Mouse (Mus musculus) heart, postnatal 14 days (tissue): ENCODE data around the gene Ambra1. TPM values are rescaled to one million over a fixed set of nuclear protein-coding genes. Genes with fewer than 3 reads are reported as not detected.

Experiments
- DNase-seq, 2 experiments: peaks; one replicate each; pipeline ENCODE4 v3.0.0; 2021 to 2022
- intact Hi-C: fragments of 180-260 bp; cut with DNase I; formaldehyde crosslinking; loops from one replicate; pipeline ENCODE4 v1.15.1; 2025
- total RNA-seq, 2 experiments: library from RNA; stranded (reverse); gene quantifications; 2 replicates each; pipeline ENCODE4 v1.2.3; 2021

Gene Ambra1
- total RNA-seq, 2 experiments from 2014 or later, result 19.4 to 19.6 TPM

DNA sequence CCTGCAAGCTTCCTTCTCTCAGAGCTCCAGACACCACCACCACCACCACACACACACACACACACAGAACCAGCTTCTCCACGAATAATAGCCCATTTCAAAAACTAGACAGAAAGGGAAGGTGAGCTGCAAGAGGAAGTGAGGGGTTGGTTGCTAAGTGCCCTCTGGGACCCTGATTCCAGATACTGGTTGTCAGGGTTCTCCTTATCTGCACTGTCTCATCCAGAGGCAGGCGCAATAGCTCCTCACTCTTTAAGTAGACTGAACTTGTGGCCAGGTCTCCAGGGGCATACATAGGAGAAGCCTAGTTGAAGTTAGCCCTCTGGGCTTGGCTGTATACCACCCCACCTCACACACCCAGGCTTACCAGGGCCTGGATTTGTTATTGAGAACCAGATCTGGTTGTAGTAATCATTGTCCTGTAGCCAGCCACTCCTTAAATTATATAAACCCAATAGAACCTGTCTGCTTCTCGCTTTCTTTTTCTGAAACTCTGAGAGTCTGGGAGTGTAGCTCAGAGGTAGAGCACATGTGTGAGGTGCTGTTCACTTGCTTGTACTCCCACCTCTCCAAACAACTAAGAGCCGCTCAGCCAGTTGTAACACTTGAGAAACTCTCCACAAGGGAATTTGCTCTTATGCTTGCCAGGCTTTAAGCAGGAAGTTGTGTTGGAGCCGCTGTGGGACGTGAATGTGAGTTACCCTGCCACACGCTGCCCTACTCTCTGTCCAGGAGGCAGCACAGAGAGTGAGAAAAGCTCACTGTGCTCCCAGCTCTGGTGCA is 183.6 kb downstream of the Ambra1 start:
- intact Hi-C loops, result no loop called here
- DNase-seq, result no peak

DNA sequence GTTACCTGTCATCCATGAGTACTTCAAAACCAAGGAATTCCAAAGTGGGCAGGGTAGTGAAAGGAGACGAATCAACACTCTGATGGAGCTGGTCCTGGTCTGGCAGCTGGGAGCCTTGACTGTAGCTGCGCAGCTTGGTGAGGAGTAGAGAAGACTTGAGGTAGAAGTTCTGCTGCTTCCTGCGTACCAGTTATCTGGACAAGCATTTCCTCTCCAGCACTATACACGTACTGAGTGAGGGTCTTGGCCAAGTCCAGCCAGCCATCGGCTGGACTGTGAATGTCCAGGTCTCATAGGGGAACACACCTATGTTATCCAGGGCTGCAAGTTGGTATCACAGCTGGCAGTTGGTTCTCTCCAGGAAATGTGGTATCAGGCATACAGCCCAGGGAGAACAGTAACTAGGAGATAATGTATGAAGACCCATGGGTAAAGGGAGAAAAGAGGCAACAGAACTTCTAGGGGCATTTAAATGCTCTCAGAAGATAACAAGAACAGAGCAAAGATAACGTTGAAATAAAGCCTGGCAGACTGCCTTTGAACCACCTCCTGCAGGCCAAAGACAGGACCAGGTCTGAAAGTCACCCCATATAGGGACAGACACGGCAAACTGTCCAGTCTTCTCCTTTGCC is 186.5 kb downstream of the Ambra1 start:
- DNase-seq, result no peak
- intact Hi-C loops, result no loop called here

DNA sequence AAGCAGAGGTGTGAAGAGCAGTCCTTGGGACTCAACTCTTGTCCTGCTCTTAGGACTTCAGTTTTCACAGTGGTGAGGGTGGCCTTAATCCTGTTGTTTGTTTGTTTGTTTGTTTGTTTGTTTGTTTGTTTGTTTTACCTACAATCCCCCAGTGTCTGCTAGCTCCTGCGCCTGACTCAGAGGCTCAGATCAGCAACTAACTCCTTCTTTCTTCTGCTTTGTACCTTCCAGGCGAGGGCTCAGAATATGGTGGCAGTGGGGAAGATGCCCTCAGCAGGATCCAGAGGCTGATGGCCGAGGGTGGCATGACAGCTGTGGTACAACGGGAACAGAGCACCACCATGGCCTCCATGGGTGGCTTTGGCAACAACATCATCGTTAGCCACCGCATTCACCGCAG is 187.2 kb downstream of the Ambra1 start:
- no peak for DNase-seq
- intact Hi-C loops, result no loop called here

DNA sequence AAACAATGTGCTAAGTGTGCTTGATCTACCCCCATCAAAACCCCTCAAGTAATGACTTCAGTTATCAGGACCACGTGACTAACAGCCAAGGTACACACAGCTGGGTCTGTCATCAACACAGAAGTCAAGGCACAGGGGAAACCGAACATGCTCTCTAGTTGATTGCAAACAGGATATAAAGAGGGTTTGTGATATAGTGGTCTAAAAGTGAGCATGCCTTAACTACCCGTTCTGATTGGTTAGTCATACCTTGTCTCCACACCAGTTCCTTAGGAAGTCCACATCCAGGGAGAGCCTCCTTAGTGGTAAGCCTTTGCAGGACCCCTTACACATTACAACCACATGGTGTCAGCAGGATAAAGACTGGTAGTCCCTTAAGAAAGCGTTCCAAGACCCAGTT is 190.2 kb downstream of the Ambra1 start:
- intact Hi-C loops, result no loop called here
- no peak for DNase-seq

DNA sequence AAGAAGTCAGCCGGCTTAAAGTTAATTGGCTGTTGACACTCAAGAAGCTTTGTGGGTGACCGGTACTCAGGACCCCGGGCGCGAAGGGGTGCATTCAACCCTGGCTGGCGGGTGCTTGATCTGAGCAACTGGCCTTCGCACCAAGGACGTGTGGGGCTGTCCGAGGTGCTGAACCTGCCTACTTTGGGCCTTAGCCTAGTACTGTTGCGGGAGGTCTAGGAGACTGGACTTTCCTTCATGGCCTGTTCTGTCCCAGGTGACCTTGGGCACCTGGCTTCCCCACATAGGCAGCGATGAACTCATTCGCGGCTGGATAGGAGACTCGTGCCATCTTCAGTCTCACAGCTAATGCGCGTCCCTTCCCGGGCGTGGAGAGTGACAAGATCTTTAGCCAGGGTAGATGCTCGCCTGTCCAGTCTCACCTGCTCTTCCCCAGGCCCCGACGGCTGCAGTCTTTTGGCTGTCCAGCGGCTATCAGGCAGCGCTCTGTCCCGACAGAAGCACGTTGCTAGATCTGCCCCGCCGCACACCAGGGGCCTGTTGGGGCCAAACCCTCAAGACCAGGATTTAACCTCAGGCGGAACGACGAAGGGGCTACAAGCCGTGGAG is 191.4 kb downstream of the Ambra1 start:
- intact Hi-C loops, result no loop called here
- DNase-seq, result peak; percentile 81 to 88

DNA sequence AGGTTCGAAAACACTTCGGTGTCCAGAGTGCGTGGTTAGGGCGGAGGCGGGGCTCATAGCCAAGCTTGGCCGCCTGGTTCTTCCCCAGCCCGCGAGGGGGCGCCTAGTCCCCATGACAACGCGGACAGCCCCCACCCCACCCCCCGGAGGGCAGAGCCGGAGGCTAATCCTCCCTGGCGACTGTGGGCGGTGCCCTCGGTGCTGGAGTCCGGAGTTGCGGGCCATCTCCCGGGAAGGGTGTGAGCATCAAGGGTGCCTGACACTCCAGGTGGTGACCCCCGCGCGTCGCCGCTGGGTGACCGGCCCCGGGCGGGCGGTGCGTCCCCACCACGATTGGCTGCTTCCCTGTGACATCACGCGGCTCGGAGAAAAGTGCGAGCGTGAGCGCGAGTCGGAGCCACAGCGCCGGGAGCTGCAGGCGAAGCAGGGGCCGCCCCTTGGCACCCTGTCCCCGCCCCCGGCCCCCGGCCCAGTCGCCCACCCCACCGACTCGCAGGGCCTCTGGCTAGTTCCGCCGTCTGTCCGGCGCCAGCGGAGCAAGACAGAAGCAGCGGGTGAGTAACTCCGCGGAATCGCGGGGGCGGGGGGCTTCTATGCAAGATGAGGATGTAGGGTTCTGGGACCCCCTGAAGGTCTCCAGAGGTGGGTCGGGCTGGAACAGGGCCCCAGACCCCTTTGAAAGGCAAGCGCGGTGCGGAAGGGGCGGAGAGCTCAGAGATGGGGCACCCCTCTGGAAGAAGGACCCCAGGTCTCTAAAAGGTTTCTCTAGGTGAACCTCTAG is 192.0 kb downstream of the Ambra1 start:
- peak; percentile 61 to 68 for DNase-seq
- intact Hi-C loops, result no loop called here

DNA sequence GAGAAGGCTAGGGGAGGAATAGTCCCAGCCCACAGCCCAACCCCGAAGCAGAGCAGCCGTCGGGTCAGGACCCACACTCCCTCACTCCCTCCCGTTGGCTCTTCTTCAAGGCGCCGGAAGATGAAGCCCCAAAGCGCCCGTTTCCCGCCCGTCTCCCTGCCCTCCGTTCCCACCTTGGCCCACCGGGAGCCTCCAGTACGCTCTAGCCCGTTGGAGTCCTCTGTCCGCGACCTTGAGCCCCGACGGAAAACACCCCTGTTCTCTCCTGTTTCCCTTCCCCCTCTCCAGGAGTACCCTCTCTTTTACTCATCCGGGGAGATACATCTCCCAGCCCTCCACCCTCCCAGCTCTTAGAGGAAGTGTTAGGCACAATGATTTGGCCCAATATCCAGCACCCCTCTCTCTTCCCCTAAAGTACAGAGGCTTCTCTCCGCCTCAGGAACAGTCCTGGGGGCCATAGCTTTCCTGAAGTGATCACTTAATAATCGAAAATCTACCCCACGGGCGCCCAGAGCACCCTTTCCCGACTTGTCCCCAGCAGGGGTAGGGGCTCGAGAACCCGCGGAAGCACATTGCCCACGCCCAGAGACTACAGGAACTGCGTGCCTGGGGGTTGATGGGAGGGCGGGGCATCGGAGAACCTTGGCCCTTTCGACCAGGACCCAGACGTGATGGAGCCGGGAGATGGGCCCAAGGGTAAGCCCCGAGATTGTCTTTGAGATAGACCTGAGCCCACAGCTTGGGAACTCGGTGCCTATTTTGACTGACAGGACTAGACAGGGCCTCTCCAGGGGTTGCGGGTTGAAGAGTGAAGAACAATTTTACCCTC is 192.9 kb downstream of the Ambra1 start:
- DNase-seq, result no peak
- intact Hi-C loops, result no loop called here

DNA sequence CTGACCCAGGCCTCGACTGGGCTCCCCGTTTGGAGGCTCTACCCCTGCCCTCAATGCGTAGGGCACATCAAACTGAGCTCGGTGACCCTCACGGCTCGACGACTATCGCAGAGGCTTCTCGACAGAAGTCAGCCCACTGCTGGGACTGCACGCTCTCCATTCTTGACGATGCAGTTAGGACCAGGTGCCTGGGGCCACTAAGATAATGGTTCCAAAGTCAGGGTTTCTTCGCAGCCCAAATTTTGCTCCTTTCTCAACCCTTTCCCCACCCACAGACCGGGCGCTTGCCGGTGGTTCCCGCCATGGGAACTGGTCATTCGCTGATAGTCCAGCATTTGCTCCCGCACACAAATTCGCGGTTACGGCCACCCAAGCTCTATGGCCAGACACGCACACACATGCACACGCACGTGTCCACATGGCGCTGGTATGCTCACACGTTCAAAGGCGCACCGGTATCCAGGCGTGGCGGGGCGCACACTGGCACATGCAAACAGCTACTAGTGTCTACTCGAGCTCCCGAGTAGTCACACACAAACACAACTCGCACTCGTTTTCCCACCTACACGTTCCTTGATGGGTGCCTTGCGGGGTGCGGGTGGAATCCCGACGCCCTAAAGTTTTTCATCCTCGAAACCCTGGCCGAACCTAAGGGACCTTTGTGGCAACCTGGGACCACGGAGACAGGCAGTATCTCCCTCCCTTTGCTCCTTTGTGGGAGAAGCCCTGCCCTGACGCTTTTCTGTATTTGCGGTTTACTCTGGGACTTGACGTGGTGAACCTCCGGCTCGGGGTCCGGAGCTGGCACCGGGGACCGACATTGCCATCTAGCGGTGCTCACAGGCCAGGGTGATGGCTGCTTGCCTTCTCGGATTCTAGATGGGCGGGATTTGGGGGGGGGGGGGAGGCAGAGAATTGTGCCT is 193.7 kb downstream of the Ambra1 start:
- DNase-seq, result peak; percentile 69 to 77
- intact Hi-C loops, result loop anchor here (2.0 kb wide), 1 partner anchor 145 kb away; no protein-coding TSS in a partner anchor

DNA sequence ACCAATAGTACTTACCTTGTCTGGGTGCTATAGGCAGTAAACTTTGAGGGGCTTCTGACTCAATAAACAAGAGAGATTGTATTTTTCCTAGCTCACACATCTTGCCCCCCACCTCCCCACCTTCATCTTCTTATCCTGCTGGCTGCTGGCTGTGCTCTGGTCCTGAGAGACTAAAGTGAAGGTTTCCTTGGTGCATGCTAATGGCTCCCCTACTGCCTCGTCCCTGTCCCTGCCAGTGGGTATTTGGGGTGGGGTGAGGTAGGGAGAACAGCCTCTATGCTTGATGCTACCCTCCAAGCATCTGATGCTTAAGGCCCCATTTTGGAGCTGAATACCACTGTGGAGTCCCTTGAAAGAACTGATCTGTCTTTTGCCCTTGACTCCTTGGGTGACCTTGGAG is 194.8 kb downstream of the Ambra1 start:
- no peak for DNase-seq
- intact Hi-C loops, result loop anchor here (2.0 kb wide), 1 partner anchor 146 kb away; no protein-coding TSS in a partner anchor

DNA sequence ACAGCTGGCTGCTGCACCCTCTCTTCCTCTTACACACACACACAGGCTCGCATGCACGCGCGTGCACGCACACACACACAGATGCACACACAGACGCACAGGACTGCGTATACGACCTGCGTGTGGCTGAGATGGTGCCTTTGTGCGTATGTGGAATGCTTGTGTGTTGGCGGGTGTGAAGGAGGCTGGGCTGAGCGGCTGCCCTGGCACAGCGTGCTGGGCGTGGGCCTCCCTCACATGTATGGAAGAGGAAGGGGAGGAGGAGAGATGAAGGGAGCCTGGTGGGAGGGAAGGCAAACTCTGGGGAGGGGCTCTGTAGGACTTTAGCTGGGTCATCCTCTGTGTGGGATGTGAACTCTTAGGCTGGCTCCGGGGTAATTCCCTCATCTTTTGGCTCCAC is 195.5 kb downstream of the Ambra1 start:
- no peak for DNase-seq
- intact Hi-C loops, result loop anchor here (2.0 kb wide), 1 partner anchor 147 kb away; no protein-coding TSS in a partner anchor

DNA sequence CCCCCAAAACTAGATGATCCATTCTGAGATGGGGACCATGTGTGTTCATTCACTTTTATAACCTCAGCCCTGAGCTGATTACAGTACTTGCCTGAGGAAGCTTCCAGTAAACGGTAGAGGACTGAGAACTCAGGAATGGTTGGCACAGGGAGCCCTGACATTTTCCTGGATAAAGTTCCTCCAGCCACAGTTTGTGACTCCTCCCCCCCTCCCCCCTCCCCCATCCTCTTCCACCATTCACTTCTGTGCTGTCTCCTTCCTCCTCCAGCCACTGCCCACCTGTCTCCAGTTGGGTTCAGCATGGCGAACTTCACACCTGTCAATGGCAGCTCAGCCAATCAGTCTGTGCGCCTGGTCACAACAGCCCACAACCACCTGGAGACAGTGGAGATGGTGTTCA is 197.0 kb downstream of the Ambra1 start, which contains the start of gene Chrm4:
TSS of gene Chrm4 (plus strand) at position 301 of the 400 bp plus-strand sequence.
- intact Hi-C loops, result no loop called here
- no peak for DNase-seq

DNA sequence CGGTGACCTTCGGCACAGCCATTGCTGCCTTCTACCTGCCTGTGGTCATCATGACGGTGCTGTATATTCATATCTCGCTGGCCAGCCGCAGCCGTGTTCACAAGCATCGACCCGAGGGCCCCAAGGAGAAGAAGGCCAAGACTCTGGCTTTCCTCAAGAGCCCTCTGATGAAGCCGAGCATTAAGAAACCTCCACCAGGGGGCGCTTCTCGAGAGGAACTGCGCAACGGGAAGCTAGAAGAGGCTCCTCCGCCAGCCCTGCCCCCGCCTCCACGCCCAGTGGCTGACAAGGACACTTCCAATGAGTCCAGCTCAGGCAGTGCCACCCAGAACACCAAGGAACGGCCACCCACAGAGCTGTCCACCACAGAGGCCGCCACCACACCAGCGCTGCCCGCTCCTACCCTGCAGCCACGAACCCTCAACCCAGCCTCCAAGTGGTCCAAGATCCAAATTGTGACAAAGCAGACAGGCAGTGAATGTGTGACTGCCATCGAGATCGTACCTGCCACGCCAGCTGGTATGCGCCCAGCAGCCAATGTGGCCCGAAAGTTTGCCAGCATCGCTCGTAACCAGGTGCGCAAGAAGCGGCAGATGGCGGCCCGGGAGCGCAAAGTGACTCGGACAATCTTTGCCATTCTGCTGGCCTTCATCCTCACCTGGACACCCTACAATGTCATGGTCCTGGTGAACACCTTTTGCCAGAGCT is 198.0 kb downstream of the Ambra1 start:
- DNase-seq, result peak; percentile 76 to 86
- intact Hi-C loops, result no loop called here

DNA sequence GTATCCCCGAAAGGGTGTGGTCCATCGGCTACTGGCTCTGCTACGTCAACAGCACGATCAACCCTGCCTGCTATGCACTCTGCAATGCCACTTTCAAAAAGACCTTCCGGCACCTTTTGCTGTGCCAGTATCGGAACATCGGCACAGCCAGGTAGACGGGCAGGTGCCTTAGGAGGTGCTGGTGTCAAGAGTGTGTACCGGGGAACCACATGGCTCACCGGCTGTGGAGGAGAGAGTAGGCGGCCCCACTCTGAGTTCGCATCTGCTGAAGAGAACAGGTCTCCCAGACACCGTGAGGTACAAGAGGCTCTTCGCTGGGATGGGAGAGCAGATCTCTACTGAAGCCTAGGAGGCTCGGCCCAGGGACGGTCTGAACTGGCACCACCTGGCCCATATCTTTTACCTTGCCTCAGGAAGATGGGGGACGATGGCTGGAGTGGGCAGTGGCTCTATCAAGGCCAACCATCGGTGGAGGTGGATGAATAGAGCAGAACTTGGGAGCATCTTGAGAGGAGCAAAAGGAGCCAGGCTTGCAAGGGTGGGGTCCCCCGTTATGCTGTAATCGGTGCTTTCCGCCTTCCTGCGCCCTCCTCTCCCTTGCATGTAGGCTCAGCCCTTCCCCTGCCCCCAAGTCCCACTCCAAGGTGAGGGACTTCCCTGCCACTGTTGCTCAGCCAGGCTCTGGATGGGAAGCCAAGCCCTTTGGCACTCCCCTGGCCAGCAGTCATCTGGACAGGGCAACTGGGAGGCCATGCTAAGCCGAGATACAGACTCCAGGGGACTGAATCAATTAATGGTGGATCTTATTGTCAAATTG is 198.8 kb downstream of the Ambra1 start:
- intact Hi-C loops, result no loop called here
- no peak for DNase-seq

DNA sequence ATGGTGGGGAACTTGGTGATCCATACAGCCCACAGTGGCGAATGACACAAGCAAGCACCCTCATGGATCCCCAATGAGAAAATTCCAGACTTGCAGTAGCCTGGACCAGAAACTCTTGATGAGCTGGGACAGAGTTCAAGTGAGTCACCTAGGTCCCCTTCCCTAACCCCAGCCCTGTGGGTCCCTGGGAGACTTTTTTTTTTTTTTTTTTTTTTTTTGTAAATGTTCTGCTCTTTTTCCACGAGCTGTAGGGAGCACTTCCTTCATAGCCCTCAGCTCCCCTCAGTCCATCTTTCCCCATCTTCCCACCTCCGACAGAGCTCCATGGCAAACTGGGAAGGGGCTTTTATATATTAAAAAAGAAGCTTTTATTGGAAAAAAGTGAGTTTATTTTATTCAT is 199.5 kb downstream of the Ambra1 start:
- no peak for DNase-seq
- intact Hi-C loops, result no loop called here

DNA sequence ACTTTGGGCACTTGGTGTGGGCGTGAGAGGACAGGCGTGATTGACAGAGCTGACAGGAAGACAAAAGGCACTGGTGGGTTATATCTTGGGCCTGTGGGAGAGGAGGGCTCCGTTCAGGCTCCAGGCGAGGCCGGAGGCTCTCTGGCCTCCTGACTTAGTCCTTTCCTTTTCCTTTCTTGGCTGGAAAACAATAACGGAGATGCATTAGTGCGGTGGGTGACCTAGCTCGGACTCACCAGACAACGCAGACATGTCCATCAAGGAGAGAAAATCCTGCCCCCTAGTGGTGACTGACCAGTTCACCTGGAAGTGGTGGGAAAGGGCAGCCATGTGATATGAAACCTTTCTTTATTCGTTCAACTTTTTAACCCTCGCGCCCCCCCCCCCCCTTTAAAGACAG is 200.0 kb downstream of the Ambra1 start:
- intact Hi-C loops, result loop anchor here (10.0 kb wide), 1 partner anchor 505 kb away; the partner anchor contains the start of gene Cry2

DNA sequence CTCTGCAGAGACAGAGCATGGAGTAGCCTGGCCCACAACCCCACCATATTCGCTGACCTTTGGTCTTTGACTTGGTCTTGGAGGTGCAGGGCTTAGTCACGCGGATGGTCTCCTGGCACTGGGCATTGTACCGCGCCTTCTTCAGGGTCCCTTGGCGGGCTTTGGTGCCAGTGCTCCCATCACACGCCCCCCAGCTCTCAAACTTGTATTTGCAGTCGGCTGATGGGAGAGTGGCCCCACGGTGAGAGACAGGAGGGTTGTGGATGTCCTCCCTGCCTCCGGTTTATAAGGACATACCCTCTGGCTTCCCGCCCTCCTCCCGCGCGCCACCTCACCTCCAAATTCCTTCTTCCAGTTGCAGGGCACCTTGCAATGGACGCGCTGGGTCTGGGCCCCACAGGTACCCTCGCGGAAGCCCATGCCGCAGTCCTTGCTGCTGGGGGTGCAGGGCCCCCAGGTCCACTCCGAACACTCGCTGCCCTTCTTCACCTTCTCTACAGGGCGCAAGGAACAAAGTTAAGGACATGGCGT is 200.9 kb downstream of the Ambra1 start:
- no peak for DNase-seq
- intact Hi-C loops, result loop anchor here (10.0 kb wide), 1 partner anchor 504 kb away; the partner anchor contains the start of gene Cry2

More for the DNA sequence above, 200.0 kb downstream of the Ambra1 start:
- DNase-seq, result peak; percentile 56 to 81
